Mouse (Mus musculus) thymus, adult 2 months (tissue): ENCODE data around the gene Adgrl3.

Source experiments
- CTCF ChIP-seq: fragments of 200-500 bp; IDR thresholded peaks from 2 replicates; pipeline ENCODE4 v1.5.1; 2012; ENCODE audit warnings: mild to moderate bottlenecking, control low read depth, low read length, moderate library complexity, borderline replicate concordance; ENCODE audit not compliant: control insufficient read depth, poor library complexity, insufficient read depth; ENCODE audit errors: extremely low read depth
- POLR2A ChIP-seq: fragments of 200-500 bp; IDR thresholded peaks from 2 replicates; pipeline ENCODE4 v1.6.1; 2012; ENCODE audit warnings: mild to moderate bottlenecking, low read length, control low read depth, moderate library complexity; ENCODE audit not compliant: control insufficient read depth, poor library complexity, insufficient read depth; ENCODE audit errors: extremely low read depth

GRCm38 (mm10) chr5:81055253-81055652, 35.3 kb downstream of the Adgrl3 start:
- TF ChIP-seq CTCF (no peak), POLR2A (no peak)
